Mouse (Mus musculus) embryonic facial prominence, embryonic 11.5 days (tissue): ENCODE measurements at regions not wholly inside any gene's neighbourhood (a gene's known extent, or its start where the extent isn't known, plus 50 kb on each side); places are given as distances from the start of the nearest gene placed in this dataset.

Experiments
- ATAC-seq: fragments of 200-750 bp; cut with Nextera tagmentation; replicated peaks from 2 replicates; pipeline ENCODE4 v1.8.0; 2017; ENCODE audit warnings: low read depth; ENCODE audit not compliant: insufficient number of reproducible peaks, low FRiP score, low TSS enrichment
- DNase-seq: peaks from one replicate; pipeline ENCODE4 v3.0.0-alpha.2; 2015; ENCODE audit warnings: low spot score
- H3K27ac ChIP-seq: fragments of 300-500 bp; sonication (generic); replicated peaks from 2 replicates; pipeline ENCODE4 v1.5.1; 2014; ENCODE audit warnings: mild to moderate bottlenecking, low read depth, low read length, control low read depth
- H3K27me3 ChIP-seq: fragments of 300-500 bp; sonication (generic); 2 replicates; pipeline ENCODE4 v1.6.1; 2014; ENCODE audit warnings: mild to moderate bottlenecking, low read length, moderate library complexity, mixed read lengths; ENCODE audit not compliant: control insufficient read depth, insufficient read depth
- H3K36me3 ChIP-seq: fragments of 300-500 bp; sonication (generic); replicated peaks from 2 replicates; pipeline ENCODE4 v1.6.1; 2014; ENCODE audit warnings: low read depth, mild to moderate bottlenecking, low read length, moderate library complexity, mixed read lengths; ENCODE audit not compliant: control insufficient read depth, insufficient read depth
- H3K4me1 ChIP-seq: fragments of 300-500 bp; sonication (generic); 2 replicates; pipeline ENCODE4 v1.6.1; 2014; ENCODE audit warnings: low read length, mixed read lengths; ENCODE audit not compliant: control insufficient read depth, insufficient read depth
- H3K4me2 ChIP-seq: fragments of 300-500 bp; sonication (generic); 2 replicates; pipeline ENCODE4 v1.6.1; 2014; ENCODE audit warnings: low read depth, mild to moderate bottlenecking, control low read depth, low read length, moderate library complexity
- H3K4me3 ChIP-seq: fragments of 300-500 bp; sonication (generic); 2 replicates; pipeline ENCODE4 v1.5.1; 2014; ENCODE audit warnings: low read depth, low read length, control low read depth
- H3K9ac ChIP-seq: fragments of 300-500 bp; sonication (generic); replicated peaks from 2 replicates; pipeline ENCODE4 v1.6.1; 2014; ENCODE audit warnings: mild to moderate bottlenecking, control low read depth, low read length
- H3K9me3 ChIP-seq: fragments of 300-500 bp; sonication (generic); replicated peaks from 2 replicates; pipeline ENCODE4 v1.6.1; 2016; ENCODE audit warnings: mild to moderate bottlenecking, low read length, inconsistent platforms, mixed read lengths; ENCODE audit not compliant: control insufficient read depth
- WGBS: fragments of 180-500 bp; shearing (Covaris S2); extraction: QIAGEN DNeasy Blood & Tissue Kit; methylation state at CpG from one replicate; pipeline ENCODE4 v1.1.7; 2014; 5-methylcytosine and 5-hydroxymethylcytosine counted together

GRCm38 (mm10) chr3:52712151-52712550 is 304.9 kb downstream of the Cog6 start:
- 94% methylated on average over 5 of the region's 5 CpGs for WGBS
- Histone ChIP-seq H3K36me3 (no peaks in the 10 kb centered on the region), H3K4me3 (no peak overlapping the region), H3K4me2 (no peak overlapping the region), H3K9me3 (no peaks in the 10 kb centered on the region), H3K9ac (no peak overlapping the region), H3K27ac (no peak overlapping the region), H3K27me3 (no peaks in the 10 kb centered on the region), H3K4me1 (no peaks in the 10 kb centered on the region)
- DNase-seq (no peak), ATAC-seq (no peak)

- H3K27ac ChIP-seq, result no peak overlapping the region
- no peak for DNase-seq
- no peak overlapping the region for H3K4me2 ChIP-seq
- no peaks in the 10 kb centered on the region for H3K9me3 ChIP-seq
- no peaks in the 10 kb centered on the region for H3K27me3 ChIP-seq
- no peaks in the 10 kb centered on the region for H3K36me3 ChIP-seq
- no peak overlapping the region for H3K4me3 ChIP-seq
- H3K9ac ChIP-seq, result no peak overlapping the region
- ATAC-seq, result no peak
- 69% methylated on average over 9 of the region's 9 CpGs for WGBS
- no peaks in the 10 kb centered on the region for H3K4me1 ChIP-seq
These were observed 305.9 kb downstream of the Cog6 start for GRCm38 (mm10) chr3:52711133-52711532.

GRCm38 (mm10) chr3:52708746-52709145 is 308.3 kb downstream of the Cog6 start:
- Histone ChIP-seq H3K9ac (no peak overlapping the region), H3K4me2 (no peak overlapping the region), H3K27me3 (no peaks in the 10 kb centered on the region), H3K36me3 (no peaks in the 10 kb centered on the region), H3K27ac (no peak overlapping the region), H3K9me3 (no peaks in the 10 kb centered on the region), H3K4me1 (no peaks in the 10 kb centered on the region), H3K4me3 (no peak overlapping the region)
- WGBS, result 66% methylated on average over 3 of the region's 3 CpGs
- ATAC-seq, result no peak
- DNase-seq, result no peak

GRCm38 (mm10) chr3:52708301-52708700 is 308.7 kb downstream of the Cog6 start:
- H3K9me3 ChIP-seq, result no peaks in the 10 kb centered on the region
- no peak overlapping the region for H3K4me2 ChIP-seq
- DNase-seq (no peak), ATAC-seq (no peak)
- no peak overlapping the region for H3K4me3 ChIP-seq
- no peak overlapping the region for H3K27ac ChIP-seq
- no peak overlapping the region for H3K9ac ChIP-seq
- WGBS, result 75% methylated on average over 1 of the region's 1 CpGs
- H3K4me1 ChIP-seq, result no peaks in the 10 kb centered on the region
- no peaks in the 10 kb centered on the region for H3K36me3 ChIP-seq
- H3K27me3 ChIP-seq, result no peaks in the 10 kb centered on the region

- Histone ChIP-seq H3K9me3 (no peaks in the 10 kb centered on the region), H3K27ac (no peak overlapping the region), H3K4me3 (no peak overlapping the region), H3K36me3 (no peaks in the 10 kb centered on the region), H3K4me2 (no peak overlapping the region), H3K4me1 (no peaks in the 10 kb centered on the region), H3K9ac (no peak overlapping the region), H3K27me3 (no peaks in the 10 kb centered on the region)
- no peak for DNase-seq
- no peak for ATAC-seq
- WGBS, result 94% methylated on average over 2 of the region's 2 CpGs
These were observed 310.4 kb downstream of the Cog6 start for GRCm38 (mm10) chr3:52706626-52707025.

- Histone ChIP-seq H3K4me3 (no peak overlapping the region), H3K4me1 (no peaks in the 10 kb centered on the region), H3K4me2 (no peak overlapping the region), H3K9ac (no peak overlapping the region), H3K9me3 (no peaks in the 10 kb centered on the region), H3K36me3 (no peaks in the 10 kb centered on the region), H3K27me3 (no peaks in the 10 kb centered on the region), H3K27ac (no peak overlapping the region)
- DNase-seq (no peak), ATAC-seq (no peak)
- 90% methylated on average over 6 of the region's 6 CpGs for WGBS
These were observed 313.3 kb downstream of the Cog6 start for GRCm38 (mm10) chr3:52703751-52704150.

GRCm38 (mm10) chr3:52702962-52703361 is 314.1 kb downstream of the Cog6 start:
- H3K4me3 ChIP-seq, result no peak overlapping the region

GRCm38 (mm10) chr3:52701601-52702000 is 315.4 kb downstream of the Cog6 start:
- Histone ChIP-seq H3K9ac (no peak overlapping the region), H3K4me2 (no peak overlapping the region), H3K27me3 (no peaks in the 10 kb centered on the region), H3K4me1 (no peaks in the 10 kb centered on the region), H3K4me3 (no peak overlapping the region), H3K27ac (no peak overlapping the region), H3K9me3 (no peaks in the 10 kb centered on the region), H3K36me3 (no peaks in the 10 kb centered on the region)
- DNase-seq, result no peak
- WGBS, result 51% methylated on average over 3 of the region's 3 CpGs
- ATAC-seq, result no peak

More at GRCm38 (mm10) chr3:52702962-52703361, 314.1 kb downstream of the Cog6 start:
- ATAC-seq (no peak), DNase-seq (no peak)
- no peak overlapping the region for H3K4me2 ChIP-seq
- H3K36me3 ChIP-seq, result no peaks in the 10 kb centered on the region
- H3K9me3 ChIP-seq, result no peaks in the 10 kb centered on the region
- H3K4me1 ChIP-seq, result no peaks in the 10 kb centered on the region
- H3K27me3 ChIP-seq, result no peaks in the 10 kb centered on the region
- 76% methylated on average over 4 of the region's 4 CpGs for WGBS
- no peak overlapping the region for H3K9ac ChIP-seq
- H3K27ac ChIP-seq, result no peak overlapping the region
